Mouse (Mus musculus): ENCODE data around the gene Zfp688. TPM values are rescaled to one million over a fixed set of nuclear protein-coding genes. Genes with fewer than 3 reads are reported as not detected.
"Not testable (repeated sequence)": the region's sequence is repeated elsewhere in the genome, so short reads cannot be mapped to it uniquely, and the experiment has no call there.

The Zfp688 gene
- polyA plus RNA-seq, 1 experiment from 2014 or later: 30.7 TPM

- Histone ChIP-seq H3K27ac (peak overlapping the region; percentile 74; the same call in 1 of the 2 replicates), H3K9me3 (replicated peaks) (no peaks in the 10 kb centered on the region), H3K4me1 (peaks cover 37% of the 10 kb centered on the region), H3K4me2 (replicated peaks) (peak overlapping the region; percentile 72), H3K36me3 (peaks cover 23% of the 10 kb centered on the region), H3K4me3 (peak overlapping the region; percentile 87), H3K27me3 (no peaks in the 10 kb centered on the region), H3K9ac (peak overlapping the region; percentile 62)
- WGBS: 90% methylated on average over 7 of the region's 7 CpGs
- ATAC-seq (ENCODE audit: low FRiP score): no peak
Measured at GRCm38 (mm10) chr7:127449966-127450365, 28.1 kb upstream of the Zfp688 start.

- H3K27ac ChIP-seq: peak within 1 kb of the TSS; percentile 97
- no peaks in the 10 kb centered on the region for H3K9me3 ChIP-seq (replicated peaks)
- H3K27me3 ChIP-seq: no peaks in the 10 kb centered on the region
- H3K4me3 ChIP-seq: peak within 1 kb of the TSS; percentile 87
- ATAC-seq (ENCODE audit: low FRiP score): peak; percentile 89
- H3K36me3 ChIP-seq: peaks cover 29% of the 10 kb centered on the region
- peak within 1 kb of the TSS; percentile 93 for H3K9ac ChIP-seq
- WGBS: under 1% methylated on average over 54 of the region's 54 CpGs
- H3K4me2 ChIP-seq (replicated peaks): peak within 1 kb of the TSS; percentile 75
- peaks cover 37% of the 10 kb centered on the region for H3K4me1 ChIP-seq
Measured at GRCm38 (mm10) chr7:127448521-127449300, 26.8 kb upstream of the Zfp688 start, which contains the start of gene Zfp689. Gene Zfp689 (minus strand): TSS chr7:127449158.

- Histone ChIP-seq H3K4me1 (peaks cover 6% of the 10 kb centered on the region), H3K9ac (no peak overlapping the region), H3K36me3 (peaks cover 44% of the 10 kb centered on the region), H3K4me2 (replicated peaks) (no peak overlapping the region), H3K27me3 (no peaks in the 10 kb centered on the region), H3K9me3 (replicated peaks) (no peaks in the 10 kb centered on the region), H3K4me3 (no peak overlapping the region), H3K27ac (no peak overlapping the region)
- WGBS: 86% methylated on average over 20 of the region's 20 CpGs
- ATAC-seq (ENCODE audit: low FRiP score): no peak
Measured at GRCm38 (mm10) chr7:127443976-127444375, 22.1 kb upstream of the Zfp688 start.

- WGBS: 85% methylated on average over 3 of the region's 3 CpGs
- Histone ChIP-seq H3K9ac (no peak overlapping the region), H3K9me3 (replicated peaks) (peaks cover 9% of the 10 kb centered on the region; the same call in 1 of the 2 replicates), H3K27me3 (no peaks in the 10 kb centered on the region), H3K27ac (no peak overlapping the region), H3K4me2 (replicated peaks) (no peak overlapping the region), H3K4me3 (no peak overlapping the region), H3K36me3 (peaks cover 12% of the 10 kb centered on the region), H3K4me1 (no peaks in the 10 kb centered on the region)
- ATAC-seq (ENCODE audit: low FRiP score): no peak
Measured at GRCm38 (mm10) chr7:127437724-127438123, 15.9 kb upstream of the Zfp688 start.

GRCm38 (mm10) chr7:127435206-127435605 is 13.3 kb upstream of the Zfp688 start:
- H3K4me1 ChIP-seq: no peaks in the 10 kb centered on the region
- H3K9me3 ChIP-seq (replicated peaks): peaks cover 9% of the 10 kb centered on the region; the same call in 1 of the 2 replicates
- H3K27ac ChIP-seq: no peak overlapping the region
- no peak overlapping the region for H3K4me3 ChIP-seq
- H3K9ac ChIP-seq: no peak overlapping the region
- 91% methylated on average over 4 of the region's 4 CpGs for WGBS
- no peaks in the 10 kb centered on the region for H3K27me3 ChIP-seq
- H3K4me2 ChIP-seq (replicated peaks): no peak overlapping the region
- H3K36me3 ChIP-seq: no peaks in the 10 kb centered on the region
- ATAC-seq (ENCODE audit: low FRiP score): no peak

GRCm38 (mm10) chr7:127426354-127426753 is 4.5 kb upstream of the Zfp688 start:
- Histone ChIP-seq H3K9ac (no peak overlapping the region), H3K9me3 (replicated peaks) (no peaks in the 10 kb centered on the region), H3K27ac (no peak overlapping the region), H3K36me3 (no peaks in the 10 kb centered on the region), H3K4me3 (no peak overlapping the region), H3K4me1 (peaks cover 4% of the 10 kb centered on the region), H3K4me2 (replicated peaks) (no peak overlapping the region), H3K27me3 (peaks cover 12% of the 10 kb centered on the region)
- 77% methylated on average over 3 of the region's 3 CpGs for WGBS
- ATAC-seq (ENCODE audit: low FRiP score): no peak

- no peak for ATAC-seq (ENCODE audit: low FRiP score)
- H3K4me1 ChIP-seq: peaks cover 8% of the 10 kb centered on the region
- peaks cover 12% of the 10 kb centered on the region for H3K27me3 ChIP-seq
- H3K27ac ChIP-seq: no peak overlapping the region
- H3K9me3 ChIP-seq (replicated peaks): no peaks in the 10 kb centered on the region
- H3K9ac ChIP-seq: no peak overlapping the region
- WGBS: 88% methylated on average over 2 of the region's 2 CpGs
- H3K4me3 ChIP-seq: no peak overlapping the region
- H3K4me2 ChIP-seq (replicated peaks): no peak overlapping the region
- no peaks in the 10 kb centered on the region for H3K36me3 ChIP-seq
Measured at GRCm38 (mm10) chr7:127425911-127426310, 4.0 kb upstream of the Zfp688 start.

- H3K27me3 ChIP-seq: peaks cover 12% of the 10 kb centered on the region
- no peak overlapping the region for H3K4me3 ChIP-seq
- no peaks in the 10 kb centered on the region for H3K36me3 ChIP-seq
- WGBS: 83% methylated on average over 3 of the region's 3 CpGs
- no peak for ATAC-seq (ENCODE audit: low FRiP score)
- H3K27ac ChIP-seq: no peak overlapping the region
- H3K4me2 ChIP-seq (replicated peaks): no peak overlapping the region
- peaks cover 9% of the 10 kb centered on the region for H3K4me1 ChIP-seq
- H3K9me3 ChIP-seq (replicated peaks): no peaks in the 10 kb centered on the region
- H3K9ac ChIP-seq: no peak overlapping the region
Measured at GRCm38 (mm10) chr7:127425291-127425690, 3.4 kb upstream of the Zfp688 start.

GRCm38 (mm10) chr7:127422247-127422646 is 379 bp upstream of the Zfp688 start:
- Histone ChIP-seq H3K27ac (no peak overlapping the region), H3K27me3 (peaks cover 12% of the 10 kb centered on the region), H3K9me3 (replicated peaks) (no peaks in the 10 kb centered on the region), H3K4me2 (replicated peaks) (peak overlapping the region; percentile 99), H3K4me1 (peaks cover 9% of the 10 kb centered on the region), H3K9ac (peak overlapping the region; percentile 80), H3K4me3 (peak overlapping the region; percentile 61), H3K36me3 (peaks cover 15% of the 10 kb centered on the region)
- peak; percentile 69 for ATAC-seq (ENCODE audit: low FRiP score)
- 2% methylated on average over 15 of the region's 15 CpGs for WGBS

- H3K9me3 ChIP-seq (replicated peaks): no peaks in the 10 kb centered on the region
- no peaks in the 10 kb centered on the region for H3K36me3 ChIP-seq
- H3K4me2 ChIP-seq (replicated peaks): no peak overlapping the region
- no peaks in the 10 kb centered on the region for H3K4me1 ChIP-seq
- H3K27me3 ChIP-seq: no peaks in the 10 kb centered on the region
- WGBS: 77% methylated on average over 2 of the region's 2 CpGs
- no peak overlapping the region for H3K4me3 ChIP-seq
- no peak for ATAC-seq (ENCODE audit: low FRiP score)
- H3K27ac ChIP-seq: no peak overlapping the region
- no peak overlapping the region for H3K9ac ChIP-seq
Measured at GRCm38 (mm10) chr7:127411418-127411817, 10.4 kb downstream of the Zfp688 start.

- Histone ChIP-seq H3K27ac (peak within 1 kb of the TSS; percentile 80), H3K4me2 (replicated peaks) (peak within 1 kb of the TSS; percentile 91), H3K9ac (peak within 1 kb of the TSS; percentile 72), H3K4me3 (peak within 1 kb of the TSS; percentile 54)
- H3K4me1 ChIP-seq; H3K9me3 ChIP-seq (replicated peaks); H3K27me3 ChIP-seq; H3K36me3 ChIP-seq: not testable (repeated sequence)
- 6% methylated on average over 40 of the region's 40 CpGs for WGBS
- ATAC-seq (ENCODE audit: low FRiP score): peak; percentile 82
Measured at GRCm38 (mm10) chr7:127406002-127406987, 15.6 kb downstream of the Zfp688 start, which contains the start of gene Zfp764. Gene Zfp764 (minus strand): TSS chr7:127406822.

- H3K4me2 ChIP-seq (replicated peaks); H3K4me3 ChIP-seq; ATAC-seq (ENCODE audit: low FRiP score); H3K4me1 ChIP-seq; H3K9me3 ChIP-seq (replicated peaks); H3K27ac ChIP-seq; H3K9ac ChIP-seq; H3K27me3 ChIP-seq; H3K36me3 ChIP-seq: not testable (repeated sequence)
- WGBS: 94% methylated on average over 6 of the region's 6 CpGs
Measured at GRCm38 (mm10) chr7:127404101-127404500, 17.8 kb downstream of the Zfp688 start.

All from hindbrain, embryonic 12.5 days (tissue).